Mouse (Mus musculus): ENCODE measurements at regions not wholly inside any gene's neighbourhood (a gene's known extent, or its start where the extent isn't known, plus 50 kb on each side); places are given as distances from the start of the nearest gene placed in this dataset.
A peak's percentile ranks its signal among the peaks of the same experiment; 100 is the strongest.

DNA sequence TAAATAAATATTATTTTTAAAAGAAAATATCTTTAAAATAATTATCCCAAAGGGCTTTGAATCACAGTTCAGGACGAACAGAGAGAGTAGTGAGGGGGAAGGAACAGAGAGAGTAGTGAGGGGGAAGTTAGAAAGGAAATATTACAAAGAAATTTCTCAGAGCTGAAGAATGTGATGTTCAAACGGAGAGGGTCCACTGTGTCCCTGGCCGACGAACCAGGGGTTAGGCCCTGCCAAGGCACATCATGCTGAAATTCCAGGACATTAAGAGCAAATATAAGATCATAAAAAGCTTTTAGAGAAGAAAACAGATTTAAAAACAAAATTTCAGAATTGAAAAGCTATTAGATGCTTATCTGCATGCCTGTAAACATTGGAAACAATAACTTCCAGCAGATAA lies 61.6 kb downstream of the Skor1 start:
- H3K27me3 ChIP-seq: no peaks in the 10 kb centered on the region
- ChIA-PET CTCF (no interaction called here), POLR2A (no interaction called here)
- DNase-seq (ENCODE audit: low read depth, low spot score) (no peak), ATAC-seq (no peak)
- no peak for TF ChIP-seq CTCF (IDR thresholded peaks at IDR 0.05)
- in situ Hi-C loops (cut with MboI; ENCODE audit: low pct_unique_long_range_greater_than_20kb): no loop called here

DNA sequence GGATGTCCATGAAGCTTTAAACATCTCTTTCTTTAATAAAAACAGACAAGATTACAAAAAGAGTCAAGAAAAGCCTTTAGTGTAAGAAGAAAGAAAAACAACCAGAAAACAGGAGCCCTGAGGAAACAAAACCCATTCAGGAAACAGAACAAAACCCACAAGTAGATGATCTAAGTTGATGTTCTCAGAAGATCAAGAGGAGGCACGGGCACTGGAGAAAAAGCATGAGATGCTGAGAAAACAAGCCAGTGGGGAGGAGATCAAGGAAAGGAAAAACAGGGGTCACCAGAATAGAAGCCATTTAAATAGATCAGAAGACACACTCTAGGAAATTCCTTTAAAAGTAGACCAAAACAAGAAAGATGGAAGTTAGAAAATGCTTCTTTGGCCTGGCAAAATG lies 62.1 kb downstream of the Skor1 start:
- in situ Hi-C loops (cut with MboI; ENCODE audit: low pct_unique_long_range_greater_than_20kb): no loop called here
- no peaks in the 10 kb centered on the region for H3K27me3 ChIP-seq
- POLR2A ChIA-PET: no interaction called here
- TF ChIP-seq CTCF (IDR thresholded peaks at IDR 0.05): no peak
- CTCF ChIA-PET: no interaction called here
- no peak for ATAC-seq
- DNase-seq (ENCODE audit: low read depth, low spot score): no peak

DNA sequence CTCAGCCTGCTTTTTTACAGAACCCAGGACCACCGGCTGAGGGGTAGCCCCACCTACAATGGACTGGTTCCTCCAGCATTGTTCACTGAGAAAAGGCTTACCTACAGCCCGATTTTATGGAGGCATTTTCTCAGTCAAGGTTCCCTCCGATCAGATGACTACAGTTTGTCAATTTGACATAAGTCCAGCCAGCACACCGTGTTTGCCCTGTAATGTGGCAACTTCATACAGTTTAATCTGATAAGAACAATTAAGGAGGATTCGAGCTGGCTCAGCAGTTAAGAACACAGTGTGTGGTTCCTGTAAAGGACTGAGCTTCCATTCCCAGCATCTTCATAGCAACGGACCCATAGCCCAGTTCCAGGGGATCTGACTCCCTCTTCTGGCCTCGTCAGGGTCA lies 65.9 kb downstream of the Skor1 start:
- CTCF ChIA-PET: interaction anchor here (1.4 kb wide), 1 partner anchor 10 kb away, joined by 3 read pairs; no protein-coding TSS in a partner anchor
- in situ Hi-C loops (cut with MboI; ENCODE audit: low pct_unique_long_range_greater_than_20kb): no loop called here
- DNase-seq (ENCODE audit: low read depth, low spot score) (no peak), ATAC-seq (no peak)
- TF ChIP-seq CTCF (IDR thresholded peaks at IDR 0.05): no peak
- H3K27me3 ChIP-seq: no peaks in the 10 kb centered on the region
- POLR2A ChIA-PET: no interaction called here

DNA sequence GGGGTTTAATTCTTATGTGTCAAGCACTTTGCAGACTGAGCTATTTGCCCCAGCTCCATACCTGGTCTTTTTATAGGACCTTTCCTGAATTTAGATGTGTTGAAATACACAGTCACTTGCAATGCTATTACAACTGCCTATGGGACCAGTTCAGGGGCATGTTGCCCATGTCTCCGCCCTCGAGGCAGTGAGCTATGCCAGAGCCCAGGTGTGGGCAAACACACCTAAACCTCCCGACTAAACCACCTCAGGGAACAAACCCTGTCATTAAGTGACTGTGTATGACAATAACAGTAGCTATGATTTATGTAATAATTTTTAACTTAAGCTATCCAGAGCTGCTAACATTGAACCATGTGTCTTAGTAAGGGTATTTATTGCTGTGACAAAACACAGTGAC lies 66.5 kb downstream of the Skor1 start:
- ChIA-PET POLR2A (no interaction called here), CTCF (interaction anchor here (1.4 kb wide), 1 partner anchor 10 kb away, joined by 3 read pairs; no protein-coding TSS in a partner anchor)
- DNase-seq (ENCODE audit: low read depth, low spot score) (no peak), ATAC-seq (no peak)
- no peak for TF ChIP-seq CTCF (IDR thresholded peaks at IDR 0.05)
- H3K27me3 ChIP-seq: no peaks in the 10 kb centered on the region
- in situ Hi-C loops (cut with MboI; ENCODE audit: low pct_unique_long_range_greater_than_20kb): no loop called here

DNA sequence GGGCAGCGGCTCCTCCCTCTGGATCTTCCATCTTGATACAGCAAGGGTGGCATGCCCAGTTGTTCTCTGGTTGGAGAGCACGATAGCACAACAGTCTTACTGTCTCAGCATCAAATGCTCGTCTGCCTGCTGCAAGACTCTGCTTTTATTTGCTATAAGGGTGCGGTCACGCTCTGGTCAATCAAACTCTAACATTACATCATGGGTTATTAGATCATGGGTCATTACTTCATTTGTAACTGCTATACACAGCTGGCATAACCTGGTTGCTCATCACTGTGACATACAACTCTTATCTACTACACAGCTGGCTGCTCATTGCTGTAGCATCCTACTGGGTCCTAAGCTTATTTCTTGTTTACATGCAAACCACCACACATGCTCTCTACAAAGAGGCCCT lies 68.4 kb downstream of the Skor1 start:
- H3K27me3 ChIP-seq: no peaks in the 10 kb centered on the region
- no peak for DNase-seq (ENCODE audit: low read depth, low spot score)
- in situ Hi-C loops (cut with MboI; ENCODE audit: low pct_unique_long_range_greater_than_20kb): no loop called here
- ATAC-seq: no peak
- ChIA-PET CTCF (interaction anchor here (0.8 to 1.6 kb wide), 2 partner anchors 9 to 85 kb away, joined by 3 read pairs; no protein-coding TSS in a partner anchor), POLR2A (no interaction called here)
- TF ChIP-seq CTCF (IDR thresholded peaks at IDR 0.05): no peak

DNA sequence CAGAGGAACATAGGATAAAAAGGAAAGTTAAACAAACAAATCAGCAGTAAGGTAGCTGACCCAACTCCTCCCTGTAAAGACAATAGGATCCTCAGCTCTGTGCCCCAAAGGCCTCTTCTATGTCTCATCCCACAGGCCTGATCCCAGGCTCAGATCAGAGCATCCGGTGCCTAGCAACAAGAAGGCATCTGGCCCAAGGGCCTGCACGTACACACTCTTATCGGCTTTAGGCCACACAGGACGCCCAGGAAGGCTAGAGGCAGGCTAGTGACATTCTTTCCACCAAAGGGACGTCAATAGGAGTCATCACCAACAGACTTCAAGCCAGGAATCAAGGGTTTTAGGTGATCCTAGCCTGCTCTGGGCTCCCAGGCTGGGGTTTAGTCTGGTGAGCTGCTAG lies 73.5 kb downstream of the Skor1 start:
- ATAC-seq (no peak), DNase-seq (ENCODE audit: low read depth, low spot score) (no peak)
- ChIA-PET CTCF (no interaction called here), POLR2A (no interaction called here)
- TF ChIP-seq CTCF (IDR thresholded peaks at IDR 0.05): no peak
- no peaks in the 10 kb centered on the region for H3K27me3 ChIP-seq
- in situ Hi-C loops (cut with MboI; ENCODE audit: low pct_unique_long_range_greater_than_20kb): no loop called here

DNA sequence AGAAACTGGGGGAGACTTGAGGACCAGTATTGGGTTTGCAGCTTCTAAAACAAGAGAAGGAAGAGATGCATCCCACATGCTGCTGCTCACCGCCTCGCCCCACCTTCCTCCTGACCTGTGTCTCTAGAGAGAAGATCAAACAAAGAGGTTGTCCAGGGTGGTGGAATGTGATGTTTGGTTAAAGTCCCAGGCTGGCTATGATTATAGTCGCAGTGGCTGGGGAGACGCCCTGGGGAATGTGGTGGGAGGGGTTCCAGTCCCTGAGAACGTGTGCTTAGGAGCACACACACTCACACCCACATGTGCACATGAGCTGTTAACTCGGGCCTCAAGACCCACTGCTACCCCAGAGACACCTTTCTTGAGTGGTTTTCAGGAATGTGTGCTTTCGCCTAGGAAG lies 74.0 kb downstream of the Skor1 start:
- TF ChIP-seq CTCF (IDR thresholded peaks at IDR 0.05): no peak
- no peak for DNase-seq (ENCODE audit: low read depth, low spot score)
- H3K27me3 ChIP-seq: no peaks in the 10 kb centered on the region
- ChIA-PET CTCF (no interaction called here), POLR2A (no interaction called here)
- in situ Hi-C loops (cut with MboI; ENCODE audit: low pct_unique_long_range_greater_than_20kb): no loop called here
- ATAC-seq: no peak

DNA sequence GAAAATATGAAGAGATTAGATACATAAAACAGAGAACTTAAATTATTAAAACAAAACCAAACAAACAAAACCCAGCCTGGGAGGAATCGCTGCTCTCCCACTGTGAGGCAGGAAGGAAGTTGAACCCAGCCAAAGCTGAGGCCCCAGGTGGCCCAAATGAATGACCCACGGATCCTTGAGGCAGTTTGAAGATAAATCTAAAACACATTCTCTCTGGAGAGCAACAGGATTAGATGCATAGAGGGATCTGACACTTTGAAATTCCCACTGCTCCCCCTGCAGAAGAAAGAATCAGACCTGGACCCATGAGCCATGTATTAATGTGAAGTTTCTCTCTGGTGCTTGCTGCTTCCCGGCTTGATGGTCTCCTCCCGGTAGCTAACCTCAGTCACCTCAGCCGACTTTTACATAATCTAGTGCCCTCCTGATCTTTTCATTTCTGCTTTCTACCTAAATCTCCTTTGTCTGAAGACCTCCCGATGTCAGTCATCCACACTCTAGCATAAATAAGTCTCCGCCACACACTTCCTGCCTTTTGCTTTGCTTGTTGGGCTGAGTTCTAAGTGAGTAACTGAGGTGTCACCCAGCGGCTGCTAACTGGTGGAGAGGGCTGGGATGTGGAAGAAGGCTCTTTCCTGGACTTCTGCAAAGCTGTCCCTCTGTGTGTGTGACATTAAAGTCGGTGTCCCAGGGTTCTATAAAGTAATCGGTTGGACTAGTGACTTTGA lies 74.6 kb downstream of the Skor1 start:
- ChIA-PET CTCF (no interaction called here), POLR2A (no interaction called here)
- in situ Hi-C loops (cut with MboI; ENCODE audit: low pct_unique_long_range_greater_than_20kb): no loop called here
- DNase-seq (ENCODE audit: low read depth, low spot score) (no peak), ATAC-seq (no peak)
- H3K27me3 ChIP-seq: no peaks in the 10 kb centered on the region
- TF ChIP-seq CTCF (IDR thresholded peaks at IDR 0.05): no peak

DNA sequence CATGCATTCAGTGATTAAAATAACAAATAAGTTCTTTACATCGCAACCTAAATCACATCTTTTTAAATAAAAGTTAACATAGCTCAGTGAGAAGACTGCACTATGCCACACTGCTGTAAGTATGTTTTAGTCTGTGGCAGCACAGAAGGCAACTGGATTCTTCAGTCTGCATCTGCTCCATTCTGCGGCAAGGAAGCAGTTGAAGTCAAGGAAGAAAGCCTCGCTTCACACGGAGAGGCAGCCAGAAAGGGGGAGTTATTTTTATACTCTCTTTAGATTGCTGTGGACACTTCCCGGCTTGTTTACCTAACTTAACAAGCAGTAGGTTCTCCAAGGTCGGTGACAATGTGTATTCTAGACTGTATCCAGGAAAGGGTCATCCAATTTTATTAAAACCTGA lies 77.7 kb downstream of the Skor1 start:
- H3K27me3 ChIP-seq: no peaks in the 10 kb centered on the region
- DNase-seq (ENCODE audit: low read depth, low spot score) (no peak), ATAC-seq (no peak)
- CTCF ChIA-PET: no interaction called here
- in situ Hi-C loops (cut with MboI; ENCODE audit: low pct_unique_long_range_greater_than_20kb): no loop called here
- POLR2A ChIA-PET: no interaction called here
- TF ChIP-seq CTCF (IDR thresholded peaks at IDR 0.05): no peak

DNA sequence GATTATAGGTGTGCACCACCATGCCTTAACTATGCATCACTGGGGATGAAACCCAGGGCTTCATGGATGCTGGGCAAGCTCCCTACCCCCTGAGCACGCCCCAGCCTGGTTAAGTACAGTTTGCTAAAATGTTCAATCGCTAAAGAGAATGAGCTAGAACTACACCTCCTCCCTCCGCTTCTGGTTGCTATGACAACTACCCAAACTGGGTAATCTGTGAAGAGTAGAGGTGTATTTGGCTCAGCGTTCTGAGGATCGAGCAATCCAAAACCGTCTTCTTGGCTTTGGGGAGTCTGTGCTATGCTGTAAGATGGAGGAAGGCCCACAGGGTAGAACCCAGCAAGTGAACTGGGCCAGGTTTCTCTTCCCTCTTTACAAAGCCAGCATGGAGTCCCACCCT lies 78.8 kb downstream of the Skor1 start:
- in situ Hi-C loops (cut with MboI; ENCODE audit: low pct_unique_long_range_greater_than_20kb): no loop called here
- POLR2A ChIA-PET: no interaction called here
- CTCF ChIA-PET: no interaction called here
- TF ChIP-seq CTCF (IDR thresholded peaks at IDR 0.05): no peak
- H3K27me3 ChIP-seq: no peaks in the 10 kb centered on the region
- DNase-seq (ENCODE audit: low read depth, low spot score) (no peak), ATAC-seq (no peak)

DNA sequence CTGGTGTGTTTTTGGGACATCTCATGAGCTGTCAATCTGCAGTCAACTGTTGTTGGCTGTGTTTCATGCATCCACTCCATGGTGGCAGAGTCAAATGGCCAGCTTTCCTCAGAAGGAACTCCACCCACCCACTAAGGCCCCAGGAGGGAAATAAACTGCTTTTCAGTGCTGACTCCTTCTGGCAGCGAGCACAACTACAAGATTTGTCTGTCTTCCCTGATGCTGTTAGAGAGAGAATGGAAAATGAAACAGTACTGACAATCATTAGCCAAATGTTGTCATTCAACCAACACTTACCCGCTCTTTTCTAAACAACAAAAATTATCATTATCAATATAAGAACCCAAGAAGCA lies 79.3 kb upstream of the Pias1 start:
- TF ChIP-seq CTCF (IDR thresholded peaks at IDR 0.05): peak; percentile 28
- DNase-seq (ENCODE audit: low read depth, low spot score): no peak
- in situ Hi-C loops (cut with MboI; ENCODE audit: low pct_unique_long_range_greater_than_20kb): no loop called here
- no peak for ATAC-seq
- ChIA-PET CTCF (interaction anchor here (0.8 kb wide), 1 partner anchor 35 kb away, joined by 4 read pairs; no protein-coding TSS in a partner anchor), POLR2A (no interaction called here)
- no peaks in the 10 kb centered on the region for H3K27me3 ChIP-seq

DNA sequence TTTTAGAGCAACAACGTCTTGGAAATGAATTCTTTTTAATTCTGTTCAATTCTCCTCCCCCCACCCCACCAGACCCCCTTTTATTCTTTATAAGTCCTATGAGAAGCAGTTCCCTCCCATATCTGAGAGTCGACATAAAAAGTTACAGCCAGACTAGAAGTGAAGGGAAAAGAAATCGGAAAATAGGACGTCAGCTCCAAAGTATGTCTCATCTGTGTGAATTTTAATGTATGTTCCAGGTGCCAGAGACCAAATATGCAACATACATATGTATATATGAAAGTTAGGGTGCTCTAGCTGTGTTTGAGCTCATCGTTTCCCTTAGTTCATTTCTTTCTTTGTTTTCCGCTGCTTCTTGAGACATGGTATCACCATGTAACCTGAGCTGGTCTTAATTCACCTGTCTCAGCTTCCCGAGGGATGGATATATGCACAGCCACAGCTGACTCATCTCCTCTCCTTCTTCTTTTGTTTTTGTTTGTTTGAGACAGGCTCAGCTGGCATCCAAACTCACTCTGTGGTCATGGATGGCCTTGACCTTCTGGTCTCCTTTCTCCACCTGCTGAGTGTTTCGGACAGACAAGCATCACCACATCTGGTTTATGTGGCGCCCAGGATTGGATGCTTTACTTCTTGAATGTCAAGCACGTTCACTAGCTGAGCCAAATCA lies 78.8 kb upstream of the Pias1 start:
- no peaks in the 10 kb centered on the region for H3K27me3 ChIP-seq
- in situ Hi-C loops (cut with MboI; ENCODE audit: low pct_unique_long_range_greater_than_20kb): no loop called here
- ChIA-PET POLR2A (no interaction called here), CTCF (interaction anchor here (0.8 kb wide), 1 partner anchor 35 kb away, joined by 4 read pairs; no protein-coding TSS in a partner anchor)
- DNase-seq (ENCODE audit: low read depth, low spot score) (no peak), ATAC-seq (no peak)
- TF ChIP-seq CTCF (IDR thresholded peaks at IDR 0.05): no peak
